Mouse (Mus musculus): ENCODE results near the gene Fbxo40.

DNA sequence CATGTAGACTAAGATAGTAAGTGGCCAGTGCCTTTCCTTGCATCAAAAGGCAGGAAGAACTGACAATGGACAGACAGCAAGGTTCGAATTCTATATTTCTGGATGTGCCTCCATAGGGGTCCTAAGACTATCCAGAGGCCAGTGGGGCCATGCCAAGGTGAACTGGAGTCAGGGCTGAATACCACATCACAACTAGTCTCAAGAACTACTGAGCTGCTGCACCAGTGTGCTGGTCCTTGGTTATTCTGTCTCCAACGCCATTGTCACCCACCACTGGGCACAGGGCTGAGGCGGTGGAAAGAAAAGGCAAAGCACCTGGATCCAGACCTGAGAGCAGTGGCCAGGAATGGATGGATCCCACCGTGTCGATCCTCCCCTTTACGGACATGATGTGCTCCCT is 57.7 kb downstream of the Fbxo40 start:
- TF ChIP-seq MAX (IDR thresholded peaks at IDR 0.05; ENCODE audit: low read depth) = no peak
- TF ChIP-seq POLR2A (IDR thresholded peaks at IDR 0.05; ENCODE audit: insufficient read length, low read depth) = no peak
- no peak for TF ChIP-seq MYOG (IDR thresholded peaks at IDR 0.05; ENCODE audit: control insufficient read depth in 1 of 3, insufficient read depth in 1 of 3, insufficient read length in 2 of 3, low read depth in 2 of 3)
- TF ChIP-seq POLR2AphosphoS2 (IDR thresholded peaks at IDR 0.05; ENCODE audit: insufficient read length, low read depth) = no peak
